Mouse (Mus musculus): Measurements from ENCODE around the gene Kif6. TPM values are rescaled to one million over a fixed set of nuclear protein-coding genes. Genes with fewer than 3 reads are reported as not detected.

Gene Kif6
- polyA plus RNA-seq, 1 experiment = 1.7 TPM

GRCm38 (mm10) chr17:49759047-49759446 lies 144.1 kb downstream of the Kif6 start:
- Histone ChIP-seq H3K27ac (ENCODE audit: insufficient read depth, low read length) (no peak overlapping the region), H3K4me1 (ENCODE audit: control insufficient read depth, insufficient read depth, low read length) (0 out of 2 replicates have a peak, but pooled peaks cover 3% of the 10 kb centered on the region), H3K27me3 (ENCODE audit: control insufficient read depth, insufficient read depth, low read length) (no peaks in the 10 kb centered on the region), H3K4me3 (replicated peaks; ENCODE audit: insufficient read depth, low read depth, low read length) (no peak overlapping the region)
- TF ChIP-seq POLR2A (IDR thresholded peaks at IDR 0.05; ENCODE audit: borderline replicate concordance, insufficient read depth, low read length) (no peak), CTCF (IDR thresholded peaks at IDR 0.05; ENCODE audit: borderline replicate concordance, insufficient read depth, low read depth, low read length) (no peak)
- DNase-seq = no peak
- WGBS = 77% methylated on average over 4 of the region's 4 CpGs

GRCm38 (mm10) chr17:49761260-49761659 lies 146.3 kb downstream of the Kif6 start:
- Histone ChIP-seq H3K27me3 (ENCODE audit: control insufficient read depth, insufficient read depth, low read length) (no peaks in the 10 kb centered on the region), H3K4me1 (ENCODE audit: control insufficient read depth, insufficient read depth, low read length) (0 out of 2 replicates have a peak, but pooled peaks cover 3% of the 10 kb centered on the region), H3K27ac (ENCODE audit: insufficient read depth, low read length) (no peak overlapping the region), H3K4me3 (replicated peaks; ENCODE audit: insufficient read depth, low read depth, low read length) (no peak overlapping the region)
- TF ChIP-seq CTCF (IDR thresholded peaks at IDR 0.05; ENCODE audit: borderline replicate concordance, insufficient read depth, low read depth, low read length) (no peak), POLR2A (IDR thresholded peaks at IDR 0.05; ENCODE audit: borderline replicate concordance, insufficient read depth, low read length) (no peak)
- no peak for DNase-seq
- WGBS = 91% methylated on average over 11 of the region's 11 CpGs

GRCm38 (mm10) chr17:49761838-49762237 lies 146.9 kb downstream of the Kif6 start:
- TF ChIP-seq POLR2A (IDR thresholded peaks at IDR 0.05; ENCODE audit: borderline replicate concordance, insufficient read depth, low read length) (no peak), CTCF (IDR thresholded peaks at IDR 0.05; ENCODE audit: borderline replicate concordance, insufficient read depth, low read depth, low read length) (no peak)
- no peak overlapping the region for H3K27ac ChIP-seq (ENCODE audit: insufficient read depth, low read length)
- no peak overlapping the region for H3K4me3 ChIP-seq (replicated peaks; ENCODE audit: insufficient read depth, low read depth, low read length)
- 0 out of 2 replicates have a peak, but pooled peaks cover 1% of the 10 kb centered on the region for H3K4me1 ChIP-seq (ENCODE audit: control insufficient read depth, insufficient read depth, low read length)
- H3K27me3 ChIP-seq (ENCODE audit: control insufficient read depth, insufficient read depth, low read length) = no peaks in the 10 kb centered on the region
- no peak for DNase-seq
- WGBS = 86% methylated on average over 8 of the region's 8 CpGs

- no peaks in the 10 kb centered on the region for H3K4me1 ChIP-seq (ENCODE audit: control insufficient read depth, insufficient read depth, low read length)
- no peak overlapping the region for H3K27ac ChIP-seq (ENCODE audit: insufficient read depth, low read length)
- WGBS = 85% methylated on average over 6 of the region's 6 CpGs
Measured at GRCm38 (mm10) chr17:49764963-49765362, 150.0 kb downstream of the Kif6 start.

GRCm38 (mm10) chr17:49767717-49768370 lies 152.9 kb downstream of the Kif6 start:
- Histone ChIP-seq H3K27me3 (ENCODE audit: control insufficient read depth, insufficient read depth, low read length) (no peaks in the 10 kb centered on the region), H3K4me3 (replicated peaks; ENCODE audit: insufficient read depth, low read depth, low read length) (no peak overlapping the region), H3K4me1 (ENCODE audit: control insufficient read depth, insufficient read depth, low read length) (no peaks in the 10 kb centered on the region), H3K27ac (ENCODE audit: insufficient read depth, low read length) (no peak overlapping the region)
- 27% methylated on average over 10 of the region's 10 CpGs for WGBS
- TF ChIP-seq POLR2A (IDR thresholded peaks at IDR 0.05; ENCODE audit: borderline replicate concordance, insufficient read depth, low read length) (no peak), CTCF (IDR thresholded peaks at IDR 0.05; ENCODE audit: borderline replicate concordance, insufficient read depth, low read depth, low read length) (no peak)
- no peak for DNase-seq

More at GRCm38 (mm10) chr17:49764963-49765362, 150.0 kb downstream of the Kif6 start:
- DNase-seq = no peak
- no peaks in the 10 kb centered on the region for H3K27me3 ChIP-seq (ENCODE audit: control insufficient read depth, insufficient read depth, low read length)
- no peak overlapping the region for H3K4me3 ChIP-seq (replicated peaks; ENCODE audit: insufficient read depth, low read depth, low read length)
- TF ChIP-seq POLR2A (IDR thresholded peaks at IDR 0.05; ENCODE audit: borderline replicate concordance, insufficient read depth, low read length) (no peak), CTCF (IDR thresholded peaks at IDR 0.05; ENCODE audit: borderline replicate concordance, insufficient read depth, low read depth, low read length) (no peak)

GRCm38 (mm10) chr17:49771703-49772315 lies 156.9 kb downstream of the Kif6 start:
- DNase-seq = no peak
- Histone ChIP-seq H3K4me3 (replicated peaks; ENCODE audit: insufficient read depth, low read depth, low read length) (no peak overlapping the region), H3K27me3 (ENCODE audit: control insufficient read depth, insufficient read depth, low read length) (no peaks in the 10 kb centered on the region), H3K27ac (ENCODE audit: insufficient read depth, low read length) (no peak overlapping the region), H3K4me1 (ENCODE audit: control insufficient read depth, insufficient read depth, low read length) (no peaks in the 10 kb centered on the region)
- 49% methylated on average over 10 of the region's 10 CpGs for WGBS
- TF ChIP-seq POLR2A (IDR thresholded peaks at IDR 0.05; ENCODE audit: borderline replicate concordance, insufficient read depth, low read length) = no peak
- no peak for TF ChIP-seq CTCF (IDR thresholded peaks at IDR 0.05; ENCODE audit: borderline replicate concordance, insufficient read depth, low read depth, low read length)

GRCm38 (mm10) chr17:49777115-49777839 lies 162.3 kb downstream of the Kif6 start:
- Histone ChIP-seq H3K4me1 (ENCODE audit: control insufficient read depth, insufficient read depth, low read length) (no peaks in the 10 kb centered on the region), H3K4me3 (replicated peaks; ENCODE audit: insufficient read depth, low read depth, low read length) (no peak overlapping the region), H3K27ac (ENCODE audit: insufficient read depth, low read length) (no peak overlapping the region), H3K27me3 (ENCODE audit: control insufficient read depth, insufficient read depth, low read length) (no peaks in the 10 kb centered on the region)
- 87% methylated on average over 13 of the region's 13 CpGs for WGBS
- no peak for TF ChIP-seq CTCF (IDR thresholded peaks at IDR 0.05; ENCODE audit: borderline replicate concordance, insufficient read depth, low read depth, low read length)
- TF ChIP-seq POLR2A (IDR thresholded peaks at IDR 0.05; ENCODE audit: borderline replicate concordance, insufficient read depth, low read length) = no peak
- no peak for DNase-seq

All from cerebellum, adult 2 months (tissue).